Mouse (Mus musculus) CH12.LX (cell line): ENCODE measurements around the gene Lrrn4cl.

Experiments
- BHLHE40 ChIP-seq: IDR thresholded peaks from 2 replicates; pipeline ENCODE4 v1.6.1; 2011; ENCODE audit warnings: mild to moderate bottlenecking, low read depth, low read length, improper control_type of control experiment
- CTCF ChIP-seq, 2 experiments: IDR thresholded peaks in 1 of 2; conservative IDR thresholded peaks in 1 of 2; 2 replicates each; pipeline ENCODE4 v1.5.1; 2011 to 2012; ENCODE audit warnings: low read depth in 2 of 2, low read length in 2 of 2, improper control_type of control experiment in 1 of 2, inconsistent platforms in 1 of 2, mild to moderate bottlenecking in 1 of 2, moderate library complexity in 1 of 2
- ETS1 ChIP-seq: conservative IDR thresholded peaks from 2 replicates; pipeline ENCODE4 v1.6.1; 2012; ENCODE audit warnings: low read depth, mild to moderate bottlenecking, inconsistent platforms, low read length, improper control_type of control experiment, moderate library complexity
- HCFC1 ChIP-seq: IDR thresholded peaks from 2 replicates; pipeline ENCODE4 v1.6.1; 2012; ENCODE audit warnings: low read depth, mild to moderate bottlenecking, inconsistent platforms, low read length, improper control_type of control experiment
- MAX ChIP-seq: IDR thresholded peaks from 2 replicates; pipeline ENCODE4 v1.6.1; 2011; ENCODE audit warnings: low read length, improper control_type of control experiment
- MAZ ChIP-seq: IDR thresholded peaks from 2 replicates; pipeline ENCODE4 v1.6.1; 2012; ENCODE audit warnings: low read depth, mild to moderate bottlenecking, inconsistent platforms, low read length, improper control_type of control experiment, moderate library complexity
- MYC ChIP-seq: IDR thresholded peaks from 2 replicates; pipeline ENCODE4 v1.6.1; 2011; ENCODE audit warnings: low read depth, mild to moderate bottlenecking, improper control_type of control experiment, low read length
- POLR2A ChIP-seq: IDR thresholded peaks from 2 replicates; pipeline ENCODE4 v1.6.1; 2011; ENCODE audit warnings: low read depth, mild to moderate bottlenecking, improper control_type of control experiment, low read length
- POLR2AphosphoS2 ChIP-seq: IDR thresholded peaks from 2 replicates; pipeline ENCODE4 v1.6.1; 2011; ENCODE audit warnings: low read depth, low read length, improper control_type of control experiment
- SIN3A ChIP-seq: IDR thresholded peaks from 2 replicates; pipeline ENCODE4 v1.6.1; 2012; ENCODE audit warnings: low read length, improper control_type of control experiment, inconsistent platforms
- SMC3 ChIP-seq: IDR thresholded peaks from 2 replicates; pipeline ENCODE4 v1.6.1; 2011; ENCODE audit warnings: low read depth, low read length, improper control_type of control experiment
- ZC3H11A ChIP-seq: IDR thresholded peaks from 2 replicates; pipeline ENCODE4 v1.6.1; 2012; ENCODE audit warnings: low read depth, mild to moderate bottlenecking, inconsistent platforms, low read length, improper control_type of control experiment
- ZKSCAN1 ChIP-seq: IDR thresholded peaks from 2 replicates; pipeline ENCODE4 v1.6.1; 2012; ENCODE audit warnings: low read depth, inconsistent platforms, low read length, improper control_type of control experiment, borderline replicate concordance
- ZMIZ1 ChIP-seq: IDR thresholded peaks from 2 replicates; pipeline ENCODE4 v1.6.1; 2012; ENCODE audit warnings: low read depth, mild to moderate bottlenecking, inconsistent platforms, low read length, improper control_type of control experiment

DNA sequence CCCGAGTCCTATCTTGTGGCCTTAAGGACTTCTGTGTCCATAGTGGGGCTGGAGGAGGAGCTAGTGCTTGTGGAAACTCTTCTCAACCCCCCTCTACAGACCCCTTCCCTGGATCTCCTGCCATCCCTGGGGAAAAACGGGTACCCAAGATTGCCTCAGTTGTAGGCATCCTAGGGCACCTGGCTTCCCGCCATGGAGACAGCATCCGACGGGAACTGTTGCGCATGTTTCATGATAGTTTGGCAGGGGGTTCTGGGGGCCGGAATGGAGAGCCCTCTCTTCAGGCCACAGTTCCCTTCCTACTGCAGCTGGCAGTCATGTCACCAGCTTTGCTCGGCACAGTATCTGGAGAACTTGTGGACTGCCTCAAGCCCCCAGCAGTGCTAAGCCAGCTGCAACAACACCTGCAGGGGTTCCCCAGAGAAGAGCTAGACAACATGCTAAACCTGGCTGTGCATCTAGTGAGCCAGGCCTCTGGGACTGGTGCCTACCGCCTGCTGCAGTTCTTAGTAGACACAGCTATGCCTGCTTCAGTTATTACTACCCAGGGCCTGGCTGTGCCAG lies 44.9 kb downstream of the Lrrn4cl start:
- TF ChIP-seq CTCF (conservative IDR thresholded peaks at IDR 0.05 in 1 of 2, IDR thresholded peaks at IDR 0.05 in 1 of 2; ENCODE audit: low read depth in 2 of 2, low read length in 2 of 2) (no peak), MYC (no peak), BHLHE40 (no peak), MAX (no peak), ZMIZ1 (no peak), POLR2A (no peak), ETS1 (no peak), MAZ (no peak), ZC3H11A (no peak), SIN3A (no peak), ZKSCAN1 (no peak), POLR2AphosphoS2 (no peak), SMC3 (no peak), HCFC1 (no peak)
